Mouse (Mus musculus) kidney, adult 2 months (tissue): ENCODE data around the gene Hoxb1. TPM values are rescaled to one million over a fixed set of nuclear protein-coding genes. Genes with fewer than 3 reads are reported as not detected.

ENCODE experiments used
- DNase-seq: peaks from one replicate; pipeline ENCODE4 v3.0.0; 2021
- H3K27ac ChIP-seq: fragments of 200-500 bp; 2 replicates; pipeline ENCODE4 v1.5.1; 2012; ENCODE audit warnings: low read depth, low read length, control low read depth, inconsistent platforms; ENCODE audit not compliant: insufficient read depth
- H3K27me3 ChIP-seq: fragments of 200-500 bp; replicated peaks from 2 replicates; pipeline ENCODE4 v1.6.1; 2012; ENCODE audit warnings: mild to moderate bottlenecking, moderate library complexity, low read length, inconsistent platforms; ENCODE audit not compliant: control insufficient read depth, insufficient read depth
- H3K36me3 ChIP-seq: fragments of 200-500 bp; 2 replicates; pipeline ENCODE4 v1.6.1; 2012; ENCODE audit warnings: mild to moderate bottlenecking, moderate library complexity, low read length, inconsistent platforms; ENCODE audit not compliant: control insufficient read depth, insufficient read depth
- H3K4me1 ChIP-seq: fragments of 200-500 bp; 2 replicates; pipeline ENCODE4 v1.6.1; 2011; ENCODE audit warnings: low read length; ENCODE audit not compliant: control insufficient read depth, insufficient read depth
- H3K4me3 ChIP-seq: fragments of 200-500 bp; 2 replicates; pipeline ENCODE4 v1.5.1; 2011; ENCODE audit warnings: mild to moderate bottlenecking, low read depth, low read length, control low read depth; ENCODE audit not compliant: insufficient read depth
- CTCF ChIP-seq: fragments of 200-500 bp; conservative IDR thresholded peaks from 2 replicates; pipeline ENCODE4 v1.5.1; 2011; ENCODE audit warnings: low read depth, mild to moderate bottlenecking, control low read depth, low read length, moderate library complexity, mixed read lengths; ENCODE audit not compliant: insufficient read depth, insufficient read length
- POLR2A ChIP-seq: fragments of 200-500 bp; IDR thresholded peaks from one replicate; pipeline ENCODE4 v1.6.1; 2011; ENCODE audit warnings: low read depth, low read length, control low read depth
- WGBS: fragments of 180-500 bp; shearing (Covaris S2); methylation state at CpG from one replicate; pipeline ENCODE4 v1.1.7; 2018; 5-methylcytosine and 5-hydroxymethylcytosine counted together
- polyA plus RNA-seq: library from polyadenylated mRNA; depleted of rRNA; stranded (reverse); fragments of >200 nt; gene quantifications from 2 replicates; pipeline ENCODE4 v1.2.3, GENCODE M21; 2012

Gene Hoxb1
- polyA plus RNA-seq, 1 experiment, result not detected

DNA sequence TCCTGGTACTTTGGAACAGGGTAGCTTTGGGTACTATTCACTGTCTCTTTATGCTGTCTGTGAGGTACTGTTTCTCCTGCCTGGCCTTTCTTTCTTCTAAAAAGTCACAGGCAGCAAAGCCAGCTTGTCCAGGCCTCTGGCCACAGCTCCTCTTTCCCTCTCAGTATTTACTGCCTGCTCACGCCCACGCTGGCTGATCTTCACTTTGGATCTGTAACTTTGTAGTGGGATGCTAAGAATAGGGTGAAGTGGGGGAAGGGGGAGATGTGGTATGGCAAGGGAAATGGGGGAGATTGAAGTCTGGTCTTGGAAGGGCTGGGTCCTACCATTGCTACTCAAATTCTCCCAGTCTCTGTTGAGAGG is 31.6 kb upstream of the Hoxb1 start:
- 43% methylated on average over 2 of the region's 2 CpGs for WGBS
- Histone ChIP-seq H3K4me1 (peaks cover 56% of the 10 kb centered on the region), H3K4me3 (no peak overlapping the region)

DNA sequence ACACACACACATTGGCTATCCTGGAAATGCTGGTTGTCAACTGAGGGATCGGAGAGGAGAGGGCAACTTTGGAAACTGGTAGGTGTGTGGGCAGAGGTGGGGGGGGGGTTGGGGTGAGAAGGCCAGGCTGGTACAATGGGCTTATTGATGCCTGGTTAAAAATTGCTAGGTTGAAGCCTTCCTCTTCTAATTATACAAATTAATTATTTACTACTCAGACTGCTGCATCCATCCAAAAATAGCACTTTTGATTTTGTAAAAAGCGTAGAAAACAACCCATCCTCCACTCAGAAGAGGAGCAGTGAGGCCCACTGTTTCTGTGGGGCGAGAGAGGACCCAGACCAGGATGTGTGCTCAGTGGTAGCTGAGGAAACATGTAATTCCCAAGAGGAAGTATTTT is 30.6 kb upstream of the Hoxb1 start:
- H3K27me3 ChIP-seq, result no peaks in the 10 kb centered on the region
- H3K4me3 ChIP-seq, result no peak overlapping the region
- H3K4me1 ChIP-seq, result peaks cover 64% of the 10 kb centered on the region
- H3K27ac ChIP-seq, result peak overlapping the region; percentile 83
- H3K36me3 ChIP-seq, result no peaks in the 10 kb centered on the region
- no peak for TF ChIP-seq CTCF
- peak; percentile 66 for DNase-seq
- WGBS, result 23% methylated on average over 3 of the region's 3 CpGs

More for the DNA sequence above, 31.6 kb upstream of the Hoxb1 start:
- no peak for DNase-seq
- TF ChIP-seq CTCF (no peak), POLR2A (no peak)
- Histone ChIP-seq H3K36me3 (no peaks in the 10 kb centered on the region), H3K27me3 (no peaks in the 10 kb centered on the region), H3K27ac (peak overlapping the region; percentile 14; the same call in 1 of the 2 replicates)

DNA sequence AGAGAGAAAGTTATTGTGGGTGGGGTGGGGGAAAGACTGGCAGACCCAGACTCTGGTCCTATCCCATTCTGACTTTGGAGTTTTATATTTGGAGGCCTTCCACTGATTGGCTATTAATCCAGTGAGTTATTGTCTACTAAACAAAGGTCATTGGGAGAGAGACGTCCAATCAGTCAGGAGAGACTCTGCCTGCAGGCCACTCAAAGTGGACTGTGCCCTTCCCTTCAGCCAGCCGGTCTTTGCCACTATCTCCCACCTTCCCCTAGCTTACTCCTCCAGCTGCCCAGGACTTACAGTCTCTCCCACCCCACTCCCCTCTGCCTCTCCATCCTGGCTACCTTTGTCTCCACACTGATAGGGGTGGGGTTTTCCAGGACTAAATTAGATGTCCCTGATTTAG is 29.0 kb upstream of the Hoxb1 start:
- Histone ChIP-seq H3K27me3 (no peaks in the 10 kb centered on the region), H3K4me1 (peaks cover 63% of the 10 kb centered on the region), H3K27ac (peak overlapping the region; percentile 43), H3K4me3 (no peak overlapping the region), H3K36me3 (no peaks in the 10 kb centered on the region)
- no peak for TF ChIP-seq POLR2A
- no peak for TF ChIP-seq CTCF
- 21% methylated on average over 2 of the region's 2 CpGs for WGBS
- peak; percentile 81 for DNase-seq

DNA sequence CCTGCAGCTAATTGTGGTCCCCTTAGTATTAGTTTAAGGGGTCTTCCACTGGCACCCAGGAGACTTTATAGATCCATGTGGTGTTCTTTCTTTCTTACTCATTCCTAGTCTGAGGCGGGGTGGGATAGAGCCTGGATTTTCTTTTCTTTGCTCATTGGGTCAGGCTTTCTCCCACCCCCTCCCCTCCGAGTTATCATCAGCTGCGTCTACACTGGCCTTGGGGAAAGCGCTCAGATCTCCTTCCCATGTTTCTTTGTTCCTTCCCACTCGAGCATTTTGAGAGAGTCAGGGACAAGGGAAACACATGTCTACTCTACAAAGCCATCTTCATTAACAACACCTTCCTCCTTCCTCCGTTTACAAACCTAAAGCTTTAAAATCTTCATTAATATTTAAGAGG is 28.5 kb upstream of the Hoxb1 start:
- WGBS, result 56% methylated on average over 6 of the region's 6 CpGs
- H3K4me3 ChIP-seq, result no peak overlapping the region
- peaks cover 59% of the 10 kb centered on the region for H3K4me1 ChIP-seq
- H3K36me3 ChIP-seq, result no peaks in the 10 kb centered on the region
- no peaks in the 10 kb centered on the region for H3K27me3 ChIP-seq
- H3K27ac ChIP-seq, result peak overlapping the region; percentile 43
- TF ChIP-seq CTCF (no peak), POLR2A (no peak)
- DNase-seq, result no peak

DNA sequence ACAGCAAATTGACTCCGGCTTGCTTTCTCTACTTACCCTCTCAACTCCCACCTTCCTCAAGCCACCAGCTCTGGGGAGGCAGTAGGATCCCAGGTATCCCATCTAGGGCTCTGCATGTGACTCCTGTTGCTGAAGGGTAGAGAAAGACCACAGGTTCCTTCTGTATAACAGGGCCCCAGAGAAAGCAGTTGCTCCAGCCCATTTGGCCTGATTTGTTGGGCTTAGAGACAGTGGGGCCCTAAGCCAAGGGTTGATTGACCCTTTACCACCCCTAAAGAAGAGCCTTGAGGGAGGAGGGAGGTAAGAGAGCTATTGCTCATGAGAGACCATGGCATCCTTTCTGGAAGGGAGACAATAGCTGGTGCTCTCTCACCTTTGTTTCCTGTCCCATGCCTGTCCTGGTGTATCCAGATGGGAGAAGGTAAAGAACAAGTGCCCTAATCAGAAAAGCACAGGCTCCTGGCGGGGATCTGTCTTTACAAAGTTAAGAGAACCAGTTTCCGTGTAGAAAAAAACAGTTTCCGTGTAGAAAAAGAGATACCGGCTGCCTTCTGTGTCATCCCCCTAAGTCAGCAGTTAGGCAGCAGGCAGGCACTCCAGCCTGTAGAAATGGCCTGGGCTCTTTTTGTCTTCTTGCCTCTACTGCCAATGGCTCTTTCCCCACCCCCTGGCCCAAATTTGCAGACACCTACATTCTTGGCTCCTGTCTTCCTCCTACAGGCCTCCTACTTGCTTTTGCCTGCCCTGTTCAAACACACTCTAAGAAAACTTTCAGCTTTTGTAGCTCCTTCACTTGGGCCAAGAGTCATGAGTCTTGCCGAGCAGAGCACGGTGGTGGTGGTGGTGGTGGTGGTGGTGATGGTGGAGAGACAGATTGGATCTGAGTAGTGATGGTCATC is 26.3 kb upstream of the Hoxb1 start:
- DNase-seq, result no peak
- Histone ChIP-seq H3K4me1 (peaks cover 54% of the 10 kb centered on the region), H3K27ac (peak overlapping the region; percentile 63), H3K36me3 (no peaks in the 10 kb centered on the region), H3K27me3 (no peaks in the 10 kb centered on the region), H3K4me3 (no peak overlapping the region)
- no peak for TF ChIP-seq CTCF
- no peak for TF ChIP-seq POLR2A
- 45% methylated on average over 7 of the region's 7 CpGs for WGBS

DNA sequence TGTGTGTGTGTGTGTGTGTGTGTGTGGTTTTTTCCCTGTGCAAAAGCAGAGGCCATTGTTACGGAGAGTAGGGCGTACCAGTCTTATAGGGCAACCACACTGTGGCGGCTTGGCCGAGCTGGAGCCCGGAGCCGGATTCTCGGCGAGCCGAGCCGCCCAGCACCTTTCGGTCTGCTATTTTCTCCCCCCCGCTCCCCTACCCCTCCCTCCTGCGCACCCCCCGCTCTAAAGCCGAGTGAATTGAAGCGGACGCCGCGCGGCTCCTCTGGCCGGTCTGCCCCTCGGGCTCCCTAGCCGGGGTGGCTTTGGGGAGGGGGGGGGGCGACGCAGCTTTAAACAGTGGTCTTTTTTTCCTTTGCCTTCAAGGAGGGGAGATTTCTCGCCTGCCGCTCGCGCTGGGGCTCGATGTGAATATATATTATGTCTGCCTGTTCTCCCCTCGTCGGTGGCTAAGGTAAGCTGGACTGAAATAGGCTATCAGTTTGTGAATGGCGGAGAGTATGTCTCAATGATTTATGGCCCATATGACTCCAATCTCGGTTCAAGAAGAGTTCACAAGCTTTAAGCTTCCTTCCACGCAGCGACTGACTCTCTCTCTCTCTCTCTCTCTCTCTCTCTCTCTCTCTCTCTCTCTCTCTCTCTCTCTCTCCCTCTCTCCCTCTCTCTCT is 24.7 kb upstream of the Hoxb1 start:
- DNase-seq, result peak; percentile 66
- TF ChIP-seq POLR2A, result no peak
- no peak for TF ChIP-seq CTCF
- peak overlapping the region; percentile 98 for H3K27ac ChIP-seq
- H3K27me3 ChIP-seq, result no peaks in the 10 kb centered on the region
- under 1% methylated on average over 35 of the region's 36 CpGs for WGBS
- peaks cover 40% of the 10 kb centered on the region for H3K4me1 ChIP-seq
- peak overlapping the region; percentile 61 for H3K4me3 ChIP-seq
- H3K36me3 ChIP-seq, result no peaks in the 10 kb centered on the region

DNA sequence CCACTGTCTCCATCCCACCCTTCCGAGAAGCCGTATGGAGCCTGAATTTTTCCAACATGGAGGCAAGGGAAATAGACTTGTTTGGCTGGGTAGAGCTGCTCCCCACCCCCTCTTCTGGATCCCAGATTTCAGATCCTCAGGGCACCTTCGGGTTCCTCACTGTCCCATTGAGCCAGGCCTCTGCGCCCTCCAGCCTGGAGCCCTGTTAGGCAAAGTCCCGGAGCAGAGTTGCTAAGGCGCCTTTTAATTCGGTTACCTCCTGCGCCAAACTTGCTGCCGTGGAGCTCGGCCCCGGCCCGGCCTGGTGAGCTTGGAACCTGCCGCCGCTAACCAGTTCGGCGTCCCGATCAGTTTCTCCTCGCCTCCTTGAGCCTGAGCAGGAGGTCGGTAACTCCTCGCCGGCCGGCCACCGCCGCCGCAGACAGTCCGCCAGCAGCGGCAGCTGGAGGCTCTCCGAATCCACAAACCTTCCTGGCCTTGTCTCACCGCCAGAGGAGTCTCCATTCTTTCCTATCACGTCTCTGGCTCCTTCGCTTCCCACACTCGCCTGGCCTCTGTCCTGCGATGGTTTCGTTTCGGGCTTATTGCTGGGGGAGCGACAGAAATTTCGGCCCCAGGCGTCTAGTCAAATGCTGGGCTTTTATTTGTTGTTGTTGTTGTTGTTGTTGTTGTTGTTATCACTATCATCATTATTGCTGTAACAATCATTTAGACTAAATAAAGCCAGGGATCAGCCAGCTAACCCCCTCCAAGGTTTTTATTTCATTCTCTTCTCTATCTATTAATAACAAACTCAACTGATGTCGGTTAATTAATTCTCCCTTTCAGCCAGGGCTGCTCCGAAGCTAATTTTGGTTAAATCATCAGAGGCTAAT is 23.6 kb upstream of the Hoxb1 start:
- Histone ChIP-seq H3K4me1 (peaks cover 30% of the 10 kb centered on the region), H3K36me3 (no peaks in the 10 kb centered on the region), H3K27me3 (no peaks in the 10 kb centered on the region), H3K4me3 (peak overlapping the region; percentile 61), H3K27ac (peak overlapping the region; percentile 98)
- TF ChIP-seq POLR2A, result no peak
- 6% methylated on average over 40 of the region's 40 CpGs for WGBS
- DNase-seq, result peak; percentile 83
